Mouse (Mus musculus): Measurements from ENCODE around the gene Bri3. TPM values are rescaled to one million over a fixed set of nuclear protein-coding genes. Genes with fewer than 3 reads are reported as not detected.

Bri3 gene
- polyA plus RNA-seq, 1 experiment from 2014 or later = 137 TPM

DNA sequence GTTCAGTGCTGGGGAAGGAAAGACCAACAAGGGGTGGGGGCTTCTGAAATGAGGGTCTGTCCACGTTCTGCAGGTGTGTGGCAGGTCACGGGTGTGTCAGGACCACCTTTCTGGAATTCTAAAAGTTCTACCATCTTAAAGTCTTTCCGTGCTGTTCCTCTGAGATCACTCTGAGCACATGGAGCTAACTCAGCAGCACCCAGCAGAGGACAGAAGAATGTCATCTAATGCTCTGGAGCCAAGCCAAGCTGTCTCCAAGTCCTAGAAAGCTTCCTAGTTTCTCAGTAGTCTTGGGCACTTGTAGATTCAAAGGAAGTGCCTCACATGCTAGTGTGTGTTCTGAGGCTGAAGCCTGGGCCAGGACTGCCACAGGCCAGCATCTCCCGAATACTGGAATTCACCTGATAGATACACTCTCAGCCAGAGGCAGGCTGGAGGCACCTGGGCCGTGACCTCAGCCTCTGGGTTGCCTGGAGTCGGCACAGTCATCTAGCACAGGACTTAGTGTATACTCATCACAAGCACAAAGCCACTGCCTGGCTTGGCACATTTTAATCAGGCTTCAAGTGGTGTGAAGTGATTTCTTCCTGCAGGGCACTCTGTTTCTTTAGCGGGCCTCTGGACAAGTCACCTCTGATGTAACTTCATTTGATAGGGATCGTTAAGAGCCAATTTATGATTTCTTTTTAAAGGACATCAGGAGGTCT lies 23.5 kb downstream of the Bri3 start:
- H3K36me3 ChIP-seq = peaks cover 64% of the 10 kb centered on the region
- H3K4me1 ChIP-seq (replicated peaks) = no peaks in the 10 kb centered on the region; the same call in 1 of the 2 replicates
- H3K9me3 ChIP-seq = no peaks in the 10 kb centered on the region
- WGBS = 79% methylated on average over 8 of the region's 8 CpGs
- H3K9ac ChIP-seq (replicated peaks) = no peak overlapping the region
- H3K27ac ChIP-seq = no peak overlapping the region
- H3K27me3 ChIP-seq = no peaks in the 10 kb centered on the region
- no peak for ATAC-seq
- H3K4me2 ChIP-seq (replicated peaks) = no peak overlapping the region
- H3K4me3 ChIP-seq (replicated peaks) = no peak overlapping the region

DNA sequence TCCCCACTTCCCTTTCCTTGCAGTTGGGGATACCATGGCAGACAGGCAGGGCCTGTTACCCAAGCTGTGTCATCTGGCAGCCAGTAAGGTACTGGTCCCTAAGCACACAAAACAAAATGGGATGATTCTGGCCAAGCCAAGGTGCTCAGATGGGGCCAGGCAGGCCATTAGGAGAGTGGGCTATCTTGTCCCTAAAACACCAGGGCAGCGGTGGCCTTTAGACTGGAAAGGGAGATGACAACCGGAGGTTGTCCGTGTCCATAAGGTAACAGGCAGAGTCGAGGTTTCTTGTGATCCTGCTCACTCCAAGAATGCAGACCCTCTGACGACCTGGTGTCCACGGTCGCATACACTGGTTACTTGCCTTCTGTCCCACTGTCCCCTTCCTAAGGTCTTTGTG lies 25.7 kb downstream of the Bri3 start:
- no peak for ATAC-seq
- Histone ChIP-seq H3K27ac (no peak overlapping the region), H3K36me3 (peaks cover 45% of the 10 kb centered on the region), H3K27me3 (no peaks in the 10 kb centered on the region), H3K4me2 (replicated peaks) (no peak overlapping the region), H3K9me3 (no peaks in the 10 kb centered on the region), H3K4me1 (replicated peaks) (peaks cover 3% of the 10 kb centered on the region), H3K9ac (replicated peaks) (no peak overlapping the region), H3K4me3 (replicated peaks) (no peak overlapping the region)
- 95% methylated on average over 7 of the region's 7 CpGs for WGBS

DNA sequence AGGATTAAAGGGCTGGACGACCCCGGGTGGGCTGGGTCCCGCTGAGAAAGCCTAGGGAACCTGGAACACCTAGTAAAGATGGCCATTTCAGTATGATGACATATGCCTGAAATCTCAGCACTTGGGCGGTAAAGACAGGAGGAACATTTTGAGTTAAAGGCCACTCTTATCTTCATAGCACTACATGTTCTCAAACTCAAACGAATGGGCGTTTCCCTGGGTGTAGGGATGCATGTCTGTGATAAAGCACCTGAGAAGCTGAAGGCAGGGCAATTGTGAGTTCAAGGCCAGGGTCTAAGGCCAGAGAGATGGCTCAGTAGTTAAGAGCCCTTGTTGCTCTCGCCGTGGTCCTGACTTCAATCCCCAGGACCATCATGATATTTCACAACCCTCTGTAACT lies 26.2 kb downstream of the Bri3 start:
- H3K36me3 ChIP-seq = peaks cover 43% of the 10 kb centered on the region
- H3K4me3 ChIP-seq (replicated peaks) = no peak overlapping the region
- ATAC-seq = no peak
- H3K9ac ChIP-seq (replicated peaks) = no peak overlapping the region
- no peak overlapping the region for H3K4me2 ChIP-seq (replicated peaks)
- WGBS = 93% methylated on average over 8 of the region's 8 CpGs
- no peak overlapping the region for H3K27ac ChIP-seq
- H3K27me3 ChIP-seq = no peaks in the 10 kb centered on the region
- peaks cover 3% of the 10 kb centered on the region for H3K4me1 ChIP-seq (replicated peaks)
- H3K9me3 ChIP-seq = no peaks in the 10 kb centered on the region

DNA sequence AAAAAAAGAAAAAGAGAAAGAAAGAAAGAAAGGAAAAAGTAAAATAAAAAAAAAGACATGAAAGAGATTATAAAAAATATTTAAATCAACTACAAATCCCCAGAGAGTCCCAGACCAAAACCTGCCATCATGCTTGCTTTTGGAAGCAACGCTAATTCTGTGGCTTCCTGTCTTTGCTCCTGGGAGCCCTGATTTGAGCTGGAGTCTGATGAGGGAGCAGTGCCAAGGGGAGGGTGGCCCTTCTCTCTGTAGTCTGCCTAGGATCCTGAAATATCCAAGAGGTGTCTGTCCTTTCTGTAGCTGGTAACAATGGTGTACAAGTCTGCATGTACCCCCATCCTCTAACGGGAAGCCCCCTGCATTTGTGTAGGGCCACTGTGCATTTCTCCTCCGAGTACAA lies 26.9 kb downstream of the Bri3 start:
- ATAC-seq = no peak
- peaks cover 38% of the 10 kb centered on the region for H3K36me3 ChIP-seq
- H3K9me3 ChIP-seq = no peaks in the 10 kb centered on the region
- H3K9ac ChIP-seq (replicated peaks) = no peak overlapping the region
- 82% methylated on average over 3 of the region's 3 CpGs for WGBS
- H3K27ac ChIP-seq = no peak overlapping the region
- no peaks in the 10 kb centered on the region for H3K27me3 ChIP-seq
- peaks cover 3% of the 10 kb centered on the region for H3K4me1 ChIP-seq (replicated peaks)
- H3K4me3 ChIP-seq (replicated peaks) = no peak overlapping the region
- no peak overlapping the region for H3K4me2 ChIP-seq (replicated peaks)

DNA sequence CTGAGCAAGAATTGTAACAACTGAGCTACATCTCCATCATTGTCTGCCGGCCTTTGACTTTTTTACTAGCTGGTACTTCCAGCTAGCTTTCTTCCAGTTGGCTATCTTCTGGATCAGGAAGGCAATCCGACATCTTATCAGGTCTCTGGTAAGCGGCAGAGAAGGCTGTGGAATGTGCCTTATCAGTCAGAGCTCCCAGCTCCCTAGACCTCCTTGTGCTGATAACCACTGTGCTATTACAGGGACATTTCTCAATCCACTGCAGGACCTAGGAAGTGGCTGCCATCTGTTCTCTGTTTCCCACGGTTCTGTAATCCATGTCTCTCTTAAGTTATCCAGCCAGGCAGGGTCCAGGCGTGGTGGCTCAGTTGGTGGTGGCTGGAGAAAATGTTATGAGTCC lies 27.5 kb downstream of the Bri3 start:
- no peak overlapping the region for H3K4me3 ChIP-seq (replicated peaks)
- no peaks in the 10 kb centered on the region for H3K9me3 ChIP-seq
- WGBS = 84% methylated on average over 5 of the region's 5 CpGs
- H3K4me1 ChIP-seq (replicated peaks) = peaks cover 3% of the 10 kb centered on the region
- no peak overlapping the region for H3K27ac ChIP-seq
- H3K4me2 ChIP-seq (replicated peaks) = no peak overlapping the region
- no peaks in the 10 kb centered on the region for H3K27me3 ChIP-seq
- no peak for ATAC-seq
- no peak overlapping the region for H3K9ac ChIP-seq (replicated peaks)
- H3K36me3 ChIP-seq = peaks cover 32% of the 10 kb centered on the region

DNA sequence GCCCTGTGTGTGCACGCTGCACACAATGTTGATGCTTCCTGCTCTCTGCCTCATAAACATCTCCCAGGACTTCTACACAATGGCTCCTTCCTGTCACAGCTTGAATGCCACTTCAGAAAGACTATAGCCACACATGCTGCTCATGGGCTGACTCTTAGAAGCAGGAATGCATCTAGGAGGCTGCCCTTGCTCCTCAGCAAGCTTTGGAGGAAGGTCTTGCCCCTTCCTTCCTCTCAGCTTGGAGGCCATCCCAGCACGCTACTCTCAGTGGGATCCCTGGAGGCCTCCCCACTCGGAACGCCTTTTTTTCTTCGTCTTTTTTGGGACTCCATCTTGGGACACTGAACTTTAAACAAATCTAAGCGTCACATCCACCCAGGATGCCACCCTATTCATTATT lies 30.7 kb downstream of the Bri3 start:
- Histone ChIP-seq H3K9ac (replicated peaks) (no peak overlapping the region), H3K9me3 (no peaks in the 10 kb centered on the region), H3K4me2 (replicated peaks) (no peak overlapping the region), H3K27me3 (no peaks in the 10 kb centered on the region), H3K27ac (no peak overlapping the region), H3K4me1 (replicated peaks) (peaks cover 3% of the 10 kb centered on the region; the same call in 1 of the 2 replicates), H3K4me3 (replicated peaks) (no peak overlapping the region), H3K36me3 (peaks cover 18% of the 10 kb centered on the region)
- no peak for ATAC-seq
- 68% methylated on average over 6 of the region's 6 CpGs for WGBS

DNA sequence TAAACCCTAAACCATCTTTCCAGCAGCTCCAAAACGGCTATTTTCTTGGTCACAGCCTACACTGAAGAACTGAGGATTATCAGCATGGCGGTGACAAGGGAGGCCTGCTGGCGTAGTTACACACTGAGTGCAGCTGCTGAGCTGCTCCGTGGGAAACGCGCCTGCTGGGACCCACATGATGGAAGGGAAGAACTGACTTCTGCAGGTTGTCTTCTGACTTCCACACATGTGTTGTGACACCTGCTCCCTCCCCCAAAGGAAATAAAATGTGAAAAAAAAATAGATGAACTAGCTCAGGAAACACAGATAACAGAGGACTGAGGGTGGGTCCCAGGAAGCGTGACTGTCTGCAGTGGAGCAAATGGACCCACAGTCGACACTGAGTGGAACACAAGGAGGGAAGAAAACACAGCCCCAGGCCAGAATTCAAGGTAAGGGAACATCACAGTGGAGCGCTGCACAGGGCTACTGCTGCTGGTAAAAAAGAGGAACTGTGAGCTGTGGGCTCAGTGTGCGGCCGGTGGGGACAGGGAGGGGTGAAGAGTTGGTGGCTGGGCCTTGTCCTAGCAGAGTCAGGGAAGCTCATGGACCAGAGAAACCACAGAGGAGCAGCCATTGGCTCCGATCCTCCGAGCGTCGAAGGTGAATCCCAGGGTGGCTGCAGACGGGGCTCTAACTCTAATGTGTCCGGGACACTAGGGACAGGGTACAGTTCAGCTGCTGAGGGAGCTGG lies 32.8 kb downstream of the Bri3 start:
- no peak overlapping the region for H3K4me3 ChIP-seq (replicated peaks)
- H3K9me3 ChIP-seq = no peaks in the 10 kb centered on the region
- WGBS = 88% methylated on average over 17 of the region's 17 CpGs
- no peaks in the 10 kb centered on the region for H3K27me3 ChIP-seq
- H3K9ac ChIP-seq (replicated peaks) = no peak overlapping the region
- no peak for ATAC-seq
- H3K27ac ChIP-seq = no peak overlapping the region
- peaks cover 3% of the 10 kb centered on the region; the same call in 1 of the 2 replicates for H3K4me1 ChIP-seq (replicated peaks)
- H3K4me2 ChIP-seq (replicated peaks) = no peak overlapping the region
- H3K36me3 ChIP-seq = peaks cover 18% of the 10 kb centered on the region

DNA sequence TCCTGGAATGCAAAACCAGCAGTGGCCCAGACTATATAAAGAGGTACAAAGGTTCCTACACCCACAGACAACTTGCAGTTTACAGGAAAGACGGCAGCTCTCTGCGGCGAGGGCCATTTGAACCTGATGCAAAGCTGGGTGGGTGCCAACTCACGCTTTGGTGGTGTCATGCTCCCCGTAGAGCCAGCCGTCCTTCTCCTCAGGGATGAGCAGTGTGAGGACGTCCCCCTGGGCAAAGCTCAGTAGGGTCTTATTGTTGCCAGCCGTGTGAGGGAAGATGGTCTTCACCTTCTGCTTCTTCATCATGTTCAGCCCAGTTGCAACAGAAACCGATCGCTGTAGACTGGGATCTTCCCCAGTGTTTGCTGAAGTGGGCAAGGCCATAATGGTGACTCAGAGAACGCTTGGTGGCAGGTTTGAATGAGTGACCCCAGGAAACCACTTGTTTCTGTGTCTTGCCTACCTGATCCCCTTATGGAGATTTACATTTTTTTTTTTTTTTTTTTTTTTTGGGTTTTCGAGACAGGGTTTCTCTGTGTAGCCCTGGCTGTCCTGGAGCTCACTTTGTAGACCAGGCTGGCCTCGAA lies 34.2 kb downstream of the Bri3 start:
- Histone ChIP-seq H3K27ac (no peak overlapping the region), H3K9ac (replicated peaks) (no peak overlapping the region), H3K9me3 (no peaks in the 10 kb centered on the region), H3K27me3 (no peaks in the 10 kb centered on the region), H3K36me3 (peaks cover 18% of the 10 kb centered on the region), H3K4me1 (replicated peaks) (peaks cover 5% of the 10 kb centered on the region; the same call in 1 of the 2 replicates), H3K4me3 (replicated peaks) (no peak overlapping the region), H3K4me2 (replicated peaks) (no peak overlapping the region)
- WGBS = 92% methylated on average over 12 of the region's 13 CpGs
- ATAC-seq = no peak

DNA sequence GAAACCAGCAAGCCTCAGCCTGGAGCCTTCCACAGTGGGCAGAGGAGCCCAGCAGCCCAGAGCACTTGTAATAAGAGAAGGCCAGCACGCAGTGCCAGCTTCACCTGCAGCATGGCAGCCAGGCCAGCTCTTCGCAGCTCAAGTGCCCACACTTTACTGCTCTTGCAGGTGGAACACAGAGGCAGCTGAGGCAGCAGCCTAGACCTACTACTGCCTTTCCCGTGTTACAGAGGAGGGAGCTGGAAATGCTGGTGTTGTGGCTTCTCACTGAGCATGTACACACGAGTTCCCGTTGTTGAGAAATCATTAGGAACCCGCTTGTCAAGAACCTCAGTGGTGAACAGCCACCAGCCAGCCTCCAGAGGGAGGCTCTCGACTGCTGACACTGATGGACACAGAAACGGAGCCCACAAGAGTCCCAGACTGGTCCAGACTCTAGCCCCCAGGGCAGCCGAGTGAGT lies 34.9 kb downstream of the Bri3 start:
- no peak overlapping the region for H3K27ac ChIP-seq
- ATAC-seq = no peak
- no peak overlapping the region for H3K9ac ChIP-seq (replicated peaks)
- H3K27me3 ChIP-seq = no peaks in the 10 kb centered on the region
- H3K4me3 ChIP-seq (replicated peaks) = no peak overlapping the region
- peaks cover 5% of the 10 kb centered on the region; the same call in 1 of the 2 replicates for H3K4me1 ChIP-seq (replicated peaks)
- peaks cover 18% of the 10 kb centered on the region for H3K36me3 ChIP-seq
- WGBS = 90% methylated on average over 9 of the region's 9 CpGs
- no peaks in the 10 kb centered on the region for H3K9me3 ChIP-seq
- H3K4me2 ChIP-seq (replicated peaks) = no peak overlapping the region

DNA sequence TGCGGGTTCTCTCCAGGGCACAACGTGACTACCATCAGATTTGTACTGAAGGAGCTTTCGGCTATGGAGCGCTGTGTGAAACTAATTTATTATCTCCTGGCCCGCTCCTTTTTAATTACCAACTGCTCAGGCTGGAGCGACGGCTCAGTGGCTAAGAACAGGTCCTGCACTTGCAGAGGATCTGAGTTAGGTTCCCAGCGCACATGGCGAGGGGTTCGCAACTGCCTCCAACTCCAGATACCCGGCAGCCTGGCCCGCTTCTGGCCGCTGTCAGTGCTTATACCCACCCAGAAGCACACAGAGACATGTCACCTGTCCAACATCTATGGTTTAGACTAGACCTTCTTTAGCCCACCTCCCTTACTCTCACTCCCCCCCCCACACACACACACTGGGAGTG lies 35.7 kb downstream of the Bri3 start:
- H3K4me1 ChIP-seq (replicated peaks) = peaks cover 3% of the 10 kb centered on the region; the same call in 1 of the 2 replicates
- H3K9me3 ChIP-seq = no peaks in the 10 kb centered on the region
- no peak for ATAC-seq
- no peak overlapping the region for H3K9ac ChIP-seq (replicated peaks)
- no peak overlapping the region for H3K27ac ChIP-seq
- no peak overlapping the region for H3K4me3 ChIP-seq (replicated peaks)
- 94% methylated on average over 13 of the region's 13 CpGs for WGBS
- no peaks in the 10 kb centered on the region for H3K27me3 ChIP-seq
- peaks cover 18% of the 10 kb centered on the region for H3K36me3 ChIP-seq
- H3K4me2 ChIP-seq (replicated peaks) = no peak overlapping the region

DNA sequence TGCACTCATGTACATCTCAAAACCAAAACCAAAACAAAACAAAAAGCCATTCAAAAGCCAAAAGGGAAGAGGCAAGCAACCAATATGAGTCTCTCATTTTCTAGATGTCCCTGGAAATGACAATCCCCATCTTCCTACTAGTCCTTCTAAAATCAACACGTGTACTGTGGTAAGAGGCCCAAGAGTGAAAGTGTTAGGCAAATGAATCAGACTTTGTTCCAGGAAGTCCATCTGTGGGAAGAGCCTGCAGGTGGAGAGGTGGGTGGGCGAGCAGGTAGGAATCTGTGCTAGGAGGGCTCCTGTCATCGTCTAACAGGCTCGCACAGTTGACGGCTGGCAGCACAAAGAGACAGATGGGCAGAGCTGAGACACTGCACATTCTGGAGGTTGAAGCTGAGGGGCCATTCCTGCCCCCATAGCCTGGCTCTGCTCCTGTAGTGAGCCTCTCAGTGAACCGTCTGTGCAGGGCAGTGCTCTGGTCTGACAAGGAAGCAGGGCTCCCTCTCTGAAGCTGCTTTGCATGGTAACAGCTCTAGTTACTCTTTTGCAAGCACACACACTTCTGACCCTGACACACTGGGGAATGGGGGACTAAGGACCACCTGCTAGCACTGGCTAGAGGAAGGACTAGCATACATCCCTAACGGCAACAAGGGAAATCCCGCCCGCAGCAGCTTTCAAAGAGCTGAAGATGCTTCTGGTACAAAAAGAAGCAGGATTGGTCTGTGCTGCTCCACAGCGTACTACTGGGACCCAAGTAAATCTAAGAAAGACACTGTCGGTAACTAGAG lies 38.4 kb downstream of the Bri3 start:
- Histone ChIP-seq H3K27me3 (no peaks in the 10 kb centered on the region), H3K4me2 (replicated peaks) (no peak overlapping the region), H3K4me1 (replicated peaks) (0 out of 2 replicates have a peak, but pooled peaks cover 3% of the 10 kb centered on the region), H3K36me3 (peaks cover 18% of the 10 kb centered on the region), H3K4me3 (replicated peaks) (no peak overlapping the region), H3K27ac (no peak overlapping the region), H3K9me3 (no peaks in the 10 kb centered on the region), H3K9ac (replicated peaks) (no peak overlapping the region)
- no peak for ATAC-seq
- WGBS = 79% methylated on average over 11 of the region's 11 CpGs
